Mouse (Mus musculus): ENCODE measurements around the gene Rad51b.

The Rad51b gene

GRCm38 (mm10) chr12:79663893-79664574 lies 367.0 kb downstream of the Rad51b start:
- no peak for DNase-seq

- peak; percentile 58 to 76 for DNase-seq
Observed at GRCm38 (mm10) chr12:79674846-79675439, 377.9 kb downstream of the Rad51b start.

GRCm38 (mm10) chr12:79675440-79676176 lies 378.5 kb downstream of the Rad51b start:
- peak; percentile 45 to 65 for DNase-seq

- no peak for DNase-seq
Observed at GRCm38 (mm10) chr12:79676251-79676650, 379.2 kb downstream of the Rad51b start.

- no peak for DNase-seq
Observed at GRCm38 (mm10) chr12:79676896-79677295, 379.8 kb downstream of the Rad51b start.

- no peak for DNase-seq
Observed at GRCm38 (mm10) chr12:79679251-79679901, 382.3 kb downstream of the Rad51b start.

GRCm38 (mm10) chr12:79679941-79680697 lies 383.0 kb downstream of the Rad51b start:
- no peak for DNase-seq

- no peak for DNase-seq
Observed at GRCm38 (mm10) chr12:79680698-79681072, 383.6 kb downstream of the Rad51b start.

GRCm38 (mm10) chr12:79681571-79681970 lies 384.5 kb downstream of the Rad51b start:
- no peak for DNase-seq

GRCm38 (mm10) chr12:79683350-79683749 lies 386.3 kb downstream of the Rad51b start:
- no peak for DNase-seq

GRCm38 (mm10) chr12:79683759-79684158 lies 386.7 kb downstream of the Rad51b start:
- no peak for DNase-seq

- DNase-seq, result no peak
Observed at GRCm38 (mm10) chr12:79684338-79684737, 387.3 kb downstream of the Rad51b start.

- DNase-seq, result peak in 1 of 2 experiments; percentile 12
Observed at GRCm38 (mm10) chr12:79686594-79687325, 389.7 kb downstream of the Rad51b start.

GRCm38 (mm10) chr12:79687683-79688386 lies 390.8 kb downstream of the Rad51b start:
- DNase-seq, result no peak

GRCm38 (mm10) chr12:79689299-79689698 lies 392.2 kb downstream of the Rad51b start:
- DNase-seq, result no peak

GRCm38 (mm10) chr12:79691929-79692862 lies 395.1 kb downstream of the Rad51b start:
- DNase-seq, result no peak

GRCm38 (mm10) chr12:79695832-79696434 lies 398.9 kb downstream of the Rad51b start:
- no peak for DNase-seq

- no peak for DNase-seq
Observed at GRCm38 (mm10) chr12:79703555-79703954, 406.5 kb downstream of the Rad51b start.

- DNase-seq, result no peak
Observed at GRCm38 (mm10) chr12:79705501-79706266, 408.6 kb downstream of the Rad51b start.
